Mouse (Mus musculus) small intestine, adult 2 months (tissue): Measurements from ENCODE around the gene Cyfip2.

Experiments used
- CTCF ChIP-seq: fragments of 200-500 bp; IDR thresholded peaks from 2 replicates; pipeline ENCODE4 v1.5.1; 2012; ENCODE audit warnings: low read depth, mild to moderate bottlenecking, control low read depth, inconsistent platforms, low read length, moderate library complexity, mixed read lengths; ENCODE audit not compliant: insufficient replicate concordance, insufficient read length; ENCODE audit errors: extremely low read depth
- POLR2A ChIP-seq: fragments of 200-500 bp; IDR thresholded peaks from 2 replicates; pipeline ENCODE4 v1.6.1; 2012; ENCODE audit warnings: low read depth, mild to moderate bottlenecking, control low read depth, inconsistent platforms, low read length, moderate library complexity

DNA sequence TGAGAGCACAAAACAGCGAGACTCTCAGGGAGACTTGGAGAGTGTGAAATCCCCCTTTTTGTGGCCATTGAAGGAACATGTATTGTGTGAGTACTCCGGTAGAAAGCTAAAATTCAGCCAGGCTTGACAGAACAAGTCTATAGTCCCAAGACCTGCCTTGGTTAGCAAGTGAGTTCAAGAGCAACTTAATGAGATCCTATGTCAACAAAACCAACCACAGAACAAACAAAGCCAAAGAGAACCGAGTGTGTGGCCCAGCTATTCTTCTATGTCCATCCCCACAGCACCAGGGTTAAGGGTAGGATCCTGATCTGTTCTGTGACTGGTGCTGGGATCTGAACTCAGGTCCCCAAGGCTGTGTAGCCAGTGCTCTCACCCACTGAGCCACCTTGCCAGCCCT, 48.1 kb downstream of the Cyfip2 start:
- TF ChIP-seq POLR2A (no peak), CTCF (no peak)
